In the genomic region with DNA sequence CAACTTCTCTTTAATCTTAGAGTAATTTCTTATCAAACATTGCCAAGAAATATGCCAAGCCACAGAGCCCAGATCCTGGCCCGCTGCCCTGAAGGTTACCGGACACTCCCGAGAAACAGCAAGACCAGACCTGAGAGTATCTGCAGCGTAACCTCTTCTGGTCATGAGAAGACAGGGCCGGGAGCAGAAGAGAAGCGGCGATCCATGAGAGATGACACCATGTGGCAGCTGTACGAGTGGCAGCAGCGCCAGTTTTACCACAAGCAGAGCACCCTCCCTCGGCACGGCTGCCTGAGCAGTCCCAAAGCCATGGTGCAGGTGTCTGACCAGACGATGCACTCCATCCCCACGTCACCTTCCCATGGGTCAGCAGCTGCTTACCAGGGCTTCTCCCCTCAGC, we compare ENCODE assay signal across 12 mouse cellular contexts.
A peak's percentile ranks its signal among the peaks of the same experiment; 100 is the strongest.
DNase-seq lines count a peak whose midpoint lies in the region; ATAC-seq and TF ChIP-seq lines count a peak whose summit lies in the region.
"Had no signal": no experiment of that assay in that cellular context is flagged by ENCODE, and none has a peak within 500 bp of the region (broad histone marks: within the 10 kb centered on the region; RNA-seq: fewer than 3 reads in every experiment).

No protein-coding gene starts in this region.

- no peaks in the 10 kb centered on the region for H3K9me3 ChIP-seq in hindbrain, embryonic 12.5 days (replicated peaks)
- H3K9me3 ChIP-seq in hindbrain, embryonic 10.5 days: no peaks in the 10 kb centered on the region
- H3K9me3 ChIP-seq in lung, postnatal 0 days (ENCODE audit: low read length): no peaks in the 10 kb centered on the region
- H3K9me3 ChIP-seq: limb, embryonic 12.5 days; lung, embryonic 15.5 days had no signal

- no peak for ATAC-seq in hindbrain, embryonic 12.5 days (ENCODE audit: low FRiP score)
- ATAC-seq in erythroblast, adult 5-6 weeks (replicated peaks; ENCODE audit: low FRiP score, poor library complexity, severe bottlenecking): peak; percentile 49; the same call in 1 of the 2 replicates
- no peak for ATAC-seq in lung, postnatal 0 days

- peaks cover 47% of the 10 kb centered on the region for H3K36me3 ChIP-seq in hindbrain, embryonic 12.5 days
- H3K36me3 ChIP-seq in hindbrain, embryonic 10.5 days: peaks cover 74% of the 10 kb centered on the region
- H3K36me3 ChIP-seq in lung, postnatal 0 days (ENCODE audit: insufficient read depth, low read length): 0 out of 2 replicates have a peak, but pooled peaks cover 3% of the 10 kb centered on the region

- no peak for DNase-seq in hindbrain, embryonic 10.5 days (ENCODE audit: low spot score)
- DNase-seq in 3T3-L1 (ENCODE audit: low read depth, low spot score): peak; percentile 45
- DNase-seq in brain, adult 2 months (ENCODE audit: low read depth, low spot score): peak; percentile 69
- no peak for DNase-seq in lung, postnatal 0 days (ENCODE audit: low spot score)
- no peak for DNase-seq in layer of hippocampus, adult 9-10 months (ENCODE audit: low spot score)
- no peak for DNase-seq in kidney, adult 18-20 months
- DNase-seq: heart, postnatal 4 days had no signal

- TF ChIP-seq EP300 in lung, postnatal 0 days (IDR thresholded peaks at IDR 0.05): no peak

- H3K27ac ChIP-seq in hindbrain, embryonic 12.5 days: 0 out of 2 replicates have a peak overlapping the region, but pooled peaks have one; percentile 4
- H3K27ac ChIP-seq in hindbrain, embryonic 10.5 days: no peak overlapping the region
- no peak overlapping the region for H3K27ac ChIP-seq in lung, postnatal 0 days (ENCODE audit: low read length)
- H3K27ac ChIP-seq: limb, embryonic 12.5 days; lung, embryonic 15.5 days had no signal

- no peak for TF ChIP-seq CTCF in lung, postnatal 0 days (IDR thresholded peaks at IDR 0.05)

- no peak overlapping the region for H3K9ac ChIP-seq in hindbrain, embryonic 12.5 days
- no peak overlapping the region for H3K9ac ChIP-seq in lung, postnatal 0 days (replicated peaks; ENCODE audit: low read depth)
- H3K9ac ChIP-seq: limb, embryonic 12.5 days; lung, embryonic 15.5 days had no signal

- no peak overlapping the region for H3K4me2 ChIP-seq in hindbrain, embryonic 12.5 days (replicated peaks)
- no peak overlapping the region for H3K4me2 ChIP-seq in lung, postnatal 0 days (replicated peaks; ENCODE audit: low read depth, low read length)
- H3K4me2 ChIP-seq: limb, embryonic 12.5 days; lung, embryonic 15.5 days had no signal

- no peak overlapping the region for H3K4me3 ChIP-seq in hindbrain, embryonic 12.5 days
- H3K4me3 ChIP-seq in hindbrain, embryonic 10.5 days: no peak overlapping the region
- H3K4me3 ChIP-seq in lung, postnatal 0 days (ENCODE audit: low read depth, low read length): no peak overlapping the region
- H3K4me3 ChIP-seq: erythroblast, embryonic 14.5 days; limb, embryonic 12.5 days; lung, embryonic 15.5 days had no signal

- H3K27me3 ChIP-seq in hindbrain, embryonic 12.5 days: no peaks in the 10 kb centered on the region
- no peaks in the 10 kb centered on the region for H3K27me3 ChIP-seq in hindbrain, embryonic 10.5 days (ENCODE audit: insufficient read depth, poor library complexity, severe bottlenecking)
- H3K27me3 ChIP-seq in lung, postnatal 0 days (replicated peaks; ENCODE audit: insufficient read depth, low read length): no peaks in the 10 kb centered on the region
- H3K27me3 ChIP-seq: limb, embryonic 12.5 days; lung, embryonic 15.5 days had no signal

- WGBS in hindbrain, embryonic 12.5 days: 89% methylated on average over 13 of the region's 13 CpGs
- 92% methylated on average over 13 of the region's 13 CpGs for WGBS in hindbrain, embryonic 10.5 days
- WGBS in lung, postnatal 0 days: 90% methylated on average over 13 of the region's 13 CpGs

- H3K4me1 ChIP-seq in hindbrain, embryonic 12.5 days: peaks cover 15% of the 10 kb centered on the region
- peaks cover 22% of the 10 kb centered on the region for H3K4me1 ChIP-seq in hindbrain, embryonic 10.5 days (replicated peaks)
- H3K4me1 ChIP-seq in lung, postnatal 0 days (ENCODE audit: insufficient read depth, low read depth, low read length): no peaks in the 10 kb centered on the region; the same call in 1 of the 2 replicates
- H3K4me1 ChIP-seq: limb, embryonic 12.5 days had no signal

Comparison
In these comparisons a context has a peak if more than half of its experiments do, and no peak if none do; other contexts are left out.
1. DNase-seq: peak in 3T3-L1 (single experiment) and brain, adult 2 months (single experiment); none in hindbrain, embryonic 10.5 days (single experiment), lung, postnatal 0 days (single experiment), layer of hippocampus, adult 9-10 months (single experiment) and kidney, adult 18-20 months (single experiment).